Mouse (Mus musculus) layer of hippocampus, postnatal 10 days (tissue): ENCODE measurements around the gene Olfr820. TPM values are rescaled to one million over a fixed set of nuclear protein-coding genes. Genes with fewer than 3 reads are reported as not detected.
"Not testable (repeated sequence)": the region's sequence is repeated elsewhere in the genome, so short reads cannot be mapped to it uniquely, and the experiment has no call there.

Source experiments
- DNase-seq, 2 experiments: peaks; one replicate each; pipeline ENCODE4 v3.0.0; 2021; ENCODE audit warnings: low spot score in 2 of 2
- long read RNA-seq: library from polyadenylated mRNA; stranded (forward); transcript quantifications from one replicate; pipeline ENCODE4 v2.0.0, GENCODE M21; 2023
- total RNA-seq, 2 experiments: library from RNA; stranded (reverse); gene quantifications; 2 replicates each; pipeline ENCODE4 v1.2.3; 2021

Gene Olfr820
- not detected for total RNA-seq
- long read RNA-seq = 0 reads

GRCm38 (mm10) chr10:130012321-130012720, at the start of gene Olfr820:
Gene Olfr820 (plus strand): TSS chr10:130012621.
- no peak for DNase-seq

- DNase-seq = not testable (repeated sequence)
These were observed 46.2 kb upstream of the Olfr820 start for GRCm38 (mm10) chr10:129966232-129966631.

GRCm38 (mm10) chr10:129967166-129967565, 45.3 kb upstream of the Olfr820 start, which contains the start of gene Olfr819:
Gene Olfr819 (minus strand): TSS chr10:129967266.
- DNase-seq = not testable (repeated sequence)

GRCm38 (mm10) chr10:129972994-129973393, 39.4 kb upstream of the Olfr820 start:
- DNase-seq = not testable (repeated sequence)

GRCm38 (mm10) chr10:129976040-129976439, 36.4 kb upstream of the Olfr820 start, which contains the start of gene Olfr247:
Gene Olfr247 (minus strand): TSS chr10:129976140.
- not testable (repeated sequence) for DNase-seq

- DNase-seq = not testable (repeated sequence)
These were observed 30.6 kb upstream of the Olfr820 start for GRCm38 (mm10) chr10:129981867-129982266.

- not testable (repeated sequence) for DNase-seq
These were observed 27.5 kb upstream of the Olfr820 start, which contains the start of gene Gm10310 for GRCm38 (mm10) chr10:129984962-129985361. Gene Gm10310 (minus strand): TSS chr10:129985062.

GRCm38 (mm10) chr10:130004104-130004503, 8.3 kb upstream of the Olfr820 start:
- not testable (repeated sequence) for DNase-seq

GRCm38 (mm10) chr10:130005366-130005765, 7.1 kb upstream of the Olfr820 start:
- DNase-seq = not testable (repeated sequence)

GRCm38 (mm10) chr10:130030048-130030447, 17.6 kb downstream of the Olfr820 start, which contains the start of gene Olfr821:
Gene Olfr821 (plus strand): TSS chr10:130030348.
- no peak for DNase-seq

- DNase-seq = no peak
These were observed 24.7 kb downstream of the Olfr820 start for GRCm38 (mm10) chr10:130037096-130037495.

Other genes starting within 250 kb of the Olfr820 start
- not detected for gene Olfr808, start 247.1 kb upstream of the Olfr820 start, total RNA-seq
- gene Olfr809, start 238.0 kb upstream of the Olfr820 start, total RNA-seq = not detected
- not detected for gene Olfr810, start 217.7 kb upstream of the Olfr820 start, total RNA-seq
- not detected for gene Olfr811, start 208.2 kb upstream of the Olfr820 start, total RNA-seq
- not detected for gene Olfr812, start 166.5 kb upstream of the Olfr820 start, total RNA-seq
- gene Olfr813, start 157.3 kb upstream of the Olfr820 start, total RNA-seq = not detected
- gene Olfr814, start 132.8 kb upstream of the Olfr820 start, total RNA-seq = not detected
- gene Olfr815, start 106.8 kb upstream of the Olfr820 start, total RNA-seq = not detected
- not detected for gene Olfr816, start 97.0 kb upstream of the Olfr820 start, total RNA-seq
- gene Olfr818, start 63.5 kb upstream of the Olfr820 start, total RNA-seq = not detected
- not detected for gene Olfr819, start 45.4 kb upstream of the Olfr820 start, total RNA-seq
- not detected for gene Olfr247, start 36.5 kb upstream of the Olfr820 start, total RNA-seq
- not detected for gene Gm10310, start 27.6 kb upstream of the Olfr820 start, total RNA-seq
- gene Olfr821, start 17.7 kb downstream of the Olfr820 start, total RNA-seq = not detected
- not detected for gene Olfr822, start 58.6 kb downstream of the Olfr820 start, total RNA-seq
- not detected for gene Olfr823, start 102.8 kb downstream of the Olfr820 start, total RNA-seq
- gene Olfr824, start 117.4 kb downstream of the Olfr820 start, total RNA-seq = not detected
- not detected for gene Olfr825, start 154.1 kb downstream of the Olfr820 start, total RNA-seq
- not detected for gene Olfr826, start 171.6 kb downstream of the Olfr820 start, total RNA-seq
- gene Olfr827, start 201.8 kb downstream of the Olfr820 start, total RNA-seq = not detected